Mouse (Mus musculus): Measurements from ENCODE around the gene Nbr1.

Nbr1 gene

DNA sequence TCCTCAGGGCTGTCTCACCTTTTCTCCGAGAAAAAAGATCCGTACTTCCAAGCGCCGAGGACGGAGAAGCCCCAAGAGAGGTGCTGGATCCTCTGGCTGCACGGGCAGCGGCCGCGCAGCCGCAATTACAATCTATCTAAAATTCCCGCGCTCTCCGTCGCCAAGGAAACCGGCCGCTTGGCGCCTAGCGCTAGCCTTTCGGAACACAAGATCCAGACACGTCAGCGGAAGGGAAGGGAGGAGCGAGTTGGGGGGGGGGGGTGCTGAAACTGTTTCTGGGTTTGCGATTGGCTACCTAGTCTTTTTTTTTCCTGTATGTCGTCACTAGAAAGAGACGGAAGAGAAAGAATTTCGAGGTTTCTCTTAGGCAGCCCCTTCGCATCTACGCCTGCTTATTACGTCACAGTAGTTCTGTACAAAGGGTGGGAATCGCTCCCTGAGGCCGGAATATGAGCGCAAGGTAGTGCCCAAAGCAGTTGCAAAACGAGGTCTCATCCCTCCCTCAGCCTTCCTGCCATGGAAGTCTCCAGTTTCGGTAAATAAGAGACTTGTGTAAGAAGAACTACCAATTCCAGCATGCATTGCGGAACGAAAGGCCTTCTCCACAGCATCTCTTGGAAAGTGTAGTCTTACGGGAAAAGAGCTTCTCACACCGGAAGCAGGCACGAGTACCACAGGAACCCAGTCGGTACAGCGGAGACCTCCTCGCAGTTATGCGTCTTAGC lies at the start of gene Nbr1, which contains the start of gene Brca1:
TSS of gene Nbr1 (plus strand) at position 399 of the 725 bp plus-strand sequence.
TSS of gene Brca1 (minus strand) at position 205 of the 725 bp plus-strand sequence.
- peak; percentile 84 to 97 for DNase-seq (ENCODE audit: low spot score in 2 of 2)

DNA sequence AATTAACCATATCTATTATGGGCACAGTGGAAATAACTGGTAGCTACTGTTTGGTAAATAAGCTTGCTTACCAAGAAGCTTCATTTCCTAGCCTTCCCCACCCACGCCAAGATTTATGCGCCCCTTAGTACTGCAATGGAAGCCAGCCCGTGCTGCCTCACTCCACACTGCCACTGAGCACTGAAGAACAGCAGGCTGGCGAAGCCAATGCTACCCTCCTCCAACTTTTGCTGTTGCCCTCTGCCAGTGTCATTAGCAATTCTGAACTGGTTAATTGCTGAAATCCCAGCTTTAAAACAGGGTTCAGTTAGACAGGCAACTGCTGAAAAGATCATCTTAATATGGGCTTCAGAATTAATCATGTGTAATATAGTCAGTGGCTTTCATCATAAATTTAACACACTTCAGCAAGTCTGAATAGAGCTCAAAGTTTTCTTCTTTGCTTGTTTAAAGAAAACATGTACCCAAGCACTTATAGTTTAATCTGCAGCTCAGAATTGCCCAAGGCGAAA lies 45.6 kb upstream of the Nbr1 start:
- no peak for DNase-seq (ENCODE audit: low spot score in 2 of 2)

DNA sequence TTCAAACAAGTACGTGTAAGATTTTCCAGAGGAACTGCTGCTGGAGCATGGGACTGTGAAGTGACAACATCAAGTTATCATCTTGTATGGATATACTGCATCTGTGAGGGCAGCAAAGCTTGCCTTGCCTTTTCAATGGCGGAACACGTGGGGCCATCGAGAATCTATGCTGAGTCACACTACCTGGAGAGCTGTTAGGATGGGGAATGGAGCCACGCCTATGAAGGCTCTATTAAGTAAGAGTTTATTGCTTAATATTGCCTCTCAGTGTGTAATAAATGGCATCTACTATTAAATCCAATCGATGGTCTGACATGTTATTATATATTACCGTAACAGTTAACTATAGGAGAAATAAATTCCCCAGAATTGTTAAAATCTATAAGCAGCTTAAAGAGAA lies 44.9 kb upstream of the Nbr1 start:
- no peak for DNase-seq (ENCODE audit: low spot score in 2 of 2)

DNA sequence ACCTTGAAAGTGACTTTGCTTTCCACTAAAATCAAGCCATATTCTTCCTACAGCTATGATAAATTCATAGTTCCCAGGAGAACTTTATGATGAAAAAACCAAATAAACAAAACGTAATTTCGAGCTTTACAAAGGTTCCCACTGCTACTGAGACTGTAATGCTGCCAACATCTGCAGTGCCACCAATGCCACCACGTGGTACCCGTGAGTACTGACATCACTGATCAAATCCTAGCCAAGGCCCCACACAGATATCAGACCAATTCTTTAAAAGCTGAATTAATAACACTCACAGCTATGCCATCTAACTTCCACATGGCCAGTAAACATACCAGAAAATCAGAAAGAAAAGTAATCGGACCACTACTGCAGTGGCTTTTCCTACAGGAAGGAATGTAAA lies 33.0 kb upstream of the Nbr1 start:
- peak; percentile 13 to 17 for DNase-seq (ENCODE audit: low spot score in 2 of 2)

DNA sequence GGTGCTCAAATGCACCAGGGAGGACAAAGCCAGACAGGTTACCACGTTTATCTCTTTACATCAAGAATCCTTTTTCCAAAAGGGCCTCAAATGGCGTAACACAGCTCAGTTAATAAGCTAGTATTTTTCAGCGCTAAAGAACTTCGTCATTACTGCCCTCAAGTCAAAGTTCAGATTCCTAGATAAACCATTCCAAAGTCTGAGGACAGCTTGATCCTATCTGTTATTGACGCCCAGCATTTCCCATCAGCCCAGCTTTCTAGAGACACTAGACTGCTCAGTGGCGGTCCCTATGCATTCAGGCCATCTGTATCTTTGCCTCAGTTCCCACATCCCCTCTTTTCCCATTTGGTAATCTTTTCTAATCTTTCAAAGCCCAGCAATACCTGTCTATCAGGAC lies 32.6 kb upstream of the Nbr1 start:
- no peak for DNase-seq (ENCODE audit: low spot score in 2 of 2)

DNA sequence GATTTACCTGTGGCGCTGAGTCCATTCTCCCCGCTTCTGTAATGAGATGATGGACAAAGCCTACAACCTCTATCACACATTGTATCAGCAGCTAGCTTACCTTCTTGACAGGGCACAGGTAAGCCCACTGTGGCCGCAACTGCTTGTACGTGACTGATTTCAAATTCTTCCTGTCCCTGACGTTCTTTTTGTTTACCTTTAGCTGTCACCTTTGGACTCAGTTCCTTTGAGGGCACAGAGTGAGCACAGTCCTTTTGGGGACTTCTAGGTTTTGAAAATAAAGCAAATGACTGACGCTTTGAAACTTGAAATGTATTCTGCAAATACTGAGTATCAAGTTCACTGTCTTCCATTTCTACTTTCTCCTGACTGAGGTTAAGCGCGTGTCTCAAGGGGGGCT lies 27.5 kb upstream of the Nbr1 start:
- DNase-seq (ENCODE audit: low spot score in 2 of 2): no peak

DNA sequence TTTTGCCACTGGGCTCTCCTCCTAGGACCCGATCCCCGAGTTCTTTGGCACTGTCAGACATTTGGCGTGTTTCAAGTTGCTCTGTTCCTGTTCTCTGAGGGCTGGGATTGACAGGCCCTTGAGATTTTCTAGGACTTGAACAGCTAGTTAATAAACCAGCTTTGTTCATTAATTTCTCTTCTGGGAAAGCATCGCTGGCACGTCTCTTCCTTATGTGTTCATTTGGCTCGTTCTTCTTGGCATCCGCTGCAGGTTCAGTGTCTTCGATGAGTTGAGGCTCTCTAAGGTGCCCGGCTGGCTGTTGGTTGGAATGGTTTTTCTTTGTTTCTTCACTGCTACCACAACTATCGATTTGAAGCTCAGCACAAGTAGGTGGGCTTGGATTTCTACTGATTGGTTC lies 26.9 kb upstream of the Nbr1 start:
- DNase-seq (ENCODE audit: low spot score in 2 of 2): no peak

DNA sequence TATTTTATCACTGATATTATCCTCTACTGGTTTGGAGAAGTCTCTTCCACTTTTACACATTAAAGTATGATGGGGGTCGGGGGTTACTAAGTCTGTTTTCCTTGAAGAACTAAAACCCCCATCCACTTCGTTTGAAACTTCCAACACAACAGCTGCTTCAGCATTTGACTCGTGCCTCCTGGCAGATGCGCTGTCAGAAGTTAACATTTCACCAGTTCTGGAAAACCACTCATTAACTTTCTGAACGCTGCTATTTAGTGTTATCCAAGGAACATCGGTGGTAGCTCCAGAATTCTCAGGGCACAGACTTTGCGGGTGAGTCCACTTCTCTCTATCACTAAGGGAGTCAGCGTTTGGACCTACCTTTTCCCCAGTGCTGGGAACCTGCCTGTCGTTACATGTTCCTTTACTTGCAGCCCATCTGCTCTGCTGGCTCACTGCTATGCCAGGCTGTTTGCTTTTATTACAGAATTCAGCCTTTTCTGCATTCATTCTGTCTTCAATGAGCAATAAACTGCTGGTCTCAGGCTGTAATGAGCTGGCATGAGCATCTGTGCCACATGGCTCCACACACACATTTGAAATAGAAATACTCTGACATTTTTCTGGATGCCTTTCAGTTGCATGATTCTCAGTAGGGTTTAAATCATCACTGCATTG lies 25.9 kb upstream of the Nbr1 start:
- DNase-seq (ENCODE audit: low spot score in 2 of 2): peak; percentile 12 to 40

DNA sequence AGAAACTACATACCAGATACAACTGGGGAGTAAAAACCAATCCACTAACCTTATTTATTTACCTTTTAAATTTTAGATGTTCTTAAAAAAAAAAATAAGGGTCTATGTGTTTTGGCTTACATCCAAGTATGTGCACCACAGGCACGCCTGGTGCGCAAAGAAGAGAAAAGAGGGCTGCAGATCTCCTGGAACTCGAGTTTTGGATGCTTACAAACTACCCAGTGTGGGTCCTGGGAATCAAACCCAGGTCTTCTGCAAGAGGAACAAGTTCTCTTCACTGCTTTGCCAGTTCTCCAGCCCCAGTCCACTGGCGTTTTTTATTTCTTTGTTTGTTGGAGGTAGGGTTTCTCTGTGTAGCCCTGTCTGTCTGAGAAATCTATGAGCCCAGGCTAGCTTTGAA lies 25.3 kb upstream of the Nbr1 start:
- no peak for DNase-seq (ENCODE audit: low spot score in 2 of 2)

DNA sequence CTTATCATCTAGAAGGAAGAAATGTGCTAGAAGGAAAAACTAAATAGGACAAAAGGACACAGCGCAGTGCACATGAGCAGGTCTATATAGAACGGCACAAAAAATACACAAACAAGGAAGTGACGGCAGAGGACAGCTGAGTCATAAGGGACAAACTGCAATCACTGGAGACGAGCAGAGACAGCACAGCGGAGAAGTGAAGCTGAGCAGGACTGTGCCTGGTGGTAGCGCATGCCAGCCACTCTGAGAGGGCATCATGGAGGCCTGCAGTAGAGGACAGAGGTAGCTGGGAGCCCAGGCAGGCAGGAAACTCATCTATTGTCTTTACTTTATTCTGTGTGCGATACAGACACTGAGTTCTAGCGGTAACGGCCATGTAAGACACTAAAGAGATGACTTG lies 8.4 kb upstream of the Nbr1 start:
- peak; percentile 14 to 21 for DNase-seq (ENCODE audit: low spot score in 2 of 2)

DNA sequence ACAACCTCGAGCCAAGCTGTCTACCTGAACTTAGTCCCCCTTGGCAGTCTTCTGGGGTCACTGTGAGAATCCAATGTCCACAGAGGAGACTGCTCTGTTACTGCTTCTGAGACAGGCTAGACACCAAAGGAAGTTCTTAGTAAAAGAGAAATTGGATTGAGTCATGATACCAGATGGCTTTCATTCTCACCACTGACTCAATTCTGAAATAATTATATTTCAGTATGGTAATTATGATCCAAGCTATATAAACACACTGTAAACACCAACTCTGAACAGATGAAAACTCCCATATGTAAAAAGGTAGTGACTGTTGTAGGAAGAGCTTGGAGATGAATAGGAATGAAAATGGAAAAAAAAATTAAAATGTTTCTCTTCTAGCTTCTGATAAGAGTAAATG lies 7.8 kb upstream of the Nbr1 start:
- DNase-seq (ENCODE audit: low spot score in 2 of 2): no peak

DNA sequence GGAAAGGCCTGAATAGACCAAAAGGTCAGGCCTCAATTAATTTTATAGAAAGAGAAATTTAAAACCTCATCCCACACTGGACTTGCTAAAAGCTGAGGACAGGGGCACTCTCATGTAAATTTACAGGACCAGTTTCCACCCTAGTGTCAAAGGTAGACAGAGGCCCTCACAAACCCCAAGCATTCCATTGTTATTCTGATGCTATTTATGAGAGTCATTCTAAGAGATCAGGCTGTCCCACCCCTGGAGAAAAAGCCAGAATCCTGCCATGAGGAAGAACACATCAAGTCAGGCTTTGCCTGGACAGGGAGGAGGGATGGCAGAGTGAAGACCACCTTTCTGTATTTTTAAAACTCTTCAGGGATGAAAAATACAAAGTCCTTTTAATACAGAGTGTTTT lies 3.4 kb upstream of the Nbr1 start:
- DNase-seq (ENCODE audit: low spot score in 2 of 2): no peak

DNA sequence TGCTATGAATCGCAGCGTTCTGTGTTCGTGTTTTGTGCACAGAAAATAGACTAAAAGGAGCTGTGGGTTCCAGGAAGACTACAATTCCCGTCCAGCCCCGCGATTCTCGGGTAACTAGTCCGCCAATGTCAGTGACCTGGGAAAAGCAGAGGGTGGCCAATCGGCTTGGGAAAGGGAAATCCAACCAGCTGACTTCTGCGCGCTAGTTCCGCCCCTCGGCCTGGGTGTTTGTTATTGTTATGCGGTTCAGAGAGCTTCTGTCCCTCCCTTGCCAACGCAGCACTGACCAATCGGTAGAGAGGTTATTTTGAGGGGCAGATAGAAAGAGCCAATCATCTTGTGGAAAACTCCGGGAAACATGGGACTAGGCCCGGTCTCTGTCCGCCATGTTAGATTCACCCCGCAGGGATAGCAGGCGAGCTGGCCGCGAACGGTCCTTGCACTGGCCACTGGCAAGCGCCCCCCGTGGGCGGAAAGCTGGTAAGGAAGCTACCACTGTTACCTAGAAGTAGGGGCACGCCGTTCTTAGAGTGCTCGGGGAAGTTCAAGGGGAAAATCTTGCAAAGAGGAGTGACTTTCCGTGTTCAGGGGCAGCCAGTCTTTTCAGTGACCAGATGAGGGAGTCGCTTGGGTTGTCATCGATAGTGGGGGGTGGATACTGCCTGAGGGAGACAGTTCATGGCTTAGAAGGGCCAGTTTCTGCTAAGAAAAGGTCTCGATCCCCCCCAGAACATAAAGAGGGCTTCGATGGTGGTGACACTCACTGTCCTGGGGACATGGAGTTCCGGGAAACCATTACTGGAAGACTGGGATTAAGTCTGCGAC lies 739 bp downstream of the Nbr1 start:
- peak; percentile 99 for DNase-seq (ENCODE audit: low spot score in 2 of 2)

DNA sequence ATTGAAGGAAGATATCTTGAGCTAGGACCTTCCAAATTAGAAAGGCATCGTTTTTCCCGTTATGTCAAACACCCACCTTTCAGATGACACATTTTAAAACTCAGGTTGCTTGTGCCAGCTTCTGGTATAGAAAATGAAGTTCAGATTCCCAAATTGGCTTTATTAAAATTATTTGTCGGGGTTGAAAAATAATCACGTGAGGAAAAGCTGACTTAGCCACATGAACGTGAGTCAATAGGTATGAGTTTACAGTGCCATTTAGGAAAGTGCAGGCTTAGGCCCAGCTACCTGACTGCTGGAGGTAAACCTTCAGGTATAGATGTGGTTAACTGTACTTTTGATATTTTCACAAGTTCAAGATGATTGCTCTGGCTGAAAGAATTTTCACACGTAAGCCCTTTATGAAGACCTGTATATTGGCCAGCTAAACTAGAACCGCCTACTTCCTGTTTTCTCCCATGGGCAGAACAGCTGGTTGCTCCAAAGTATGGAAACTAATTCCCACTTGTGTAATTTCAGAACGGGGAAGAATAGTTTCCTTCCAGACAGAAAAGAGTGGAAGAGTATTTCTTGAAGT lies 1.5 kb downstream of the Nbr1 start:
- no peak for DNase-seq (ENCODE audit: low spot score in 2 of 2)

DNA sequence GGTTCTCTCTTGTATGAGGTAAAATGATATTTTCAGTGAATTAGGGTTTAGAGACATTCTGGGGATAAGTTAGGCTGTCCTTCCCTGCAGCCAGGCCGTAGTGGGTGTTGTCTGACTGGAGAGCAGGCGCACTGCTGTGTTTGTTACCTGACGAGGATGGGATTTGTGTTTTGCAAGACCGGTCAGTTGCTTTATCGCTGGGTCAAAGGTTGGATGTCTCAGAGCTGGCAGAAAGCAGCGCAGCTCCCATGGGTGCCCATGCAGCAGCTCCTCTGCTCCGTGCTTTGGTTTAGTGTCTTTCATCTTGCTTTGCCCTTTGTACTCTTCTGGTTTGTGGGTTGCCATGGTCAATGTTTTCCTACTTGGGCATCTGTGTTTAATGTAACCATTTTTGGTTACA lies 4.6 kb downstream of the Nbr1 start:
- DNase-seq (ENCODE audit: low spot score in 2 of 2): no peak

DNA sequence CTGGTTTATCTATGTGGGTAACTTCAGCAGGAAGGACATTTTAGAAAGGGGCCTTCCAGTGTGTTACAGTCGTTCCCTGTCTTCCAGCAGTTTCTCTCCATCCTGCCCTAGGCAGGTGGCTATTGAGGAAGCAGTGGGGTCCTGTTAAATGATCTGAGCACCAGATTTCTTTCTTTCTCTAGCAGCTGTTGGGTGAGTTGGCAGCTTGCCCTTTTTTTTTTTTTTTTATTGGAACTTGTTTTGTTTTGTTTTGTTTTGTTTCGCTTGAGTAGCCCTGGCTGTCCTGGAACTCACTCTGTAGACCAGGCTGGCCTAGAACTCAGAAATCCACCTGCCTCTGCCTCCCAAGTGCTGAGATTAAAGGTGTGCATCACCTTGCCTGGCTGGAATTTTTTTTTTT lies 5.0 kb downstream of the Nbr1 start:
- DNase-seq (ENCODE audit: low spot score in 2 of 2): no peak

DNA sequence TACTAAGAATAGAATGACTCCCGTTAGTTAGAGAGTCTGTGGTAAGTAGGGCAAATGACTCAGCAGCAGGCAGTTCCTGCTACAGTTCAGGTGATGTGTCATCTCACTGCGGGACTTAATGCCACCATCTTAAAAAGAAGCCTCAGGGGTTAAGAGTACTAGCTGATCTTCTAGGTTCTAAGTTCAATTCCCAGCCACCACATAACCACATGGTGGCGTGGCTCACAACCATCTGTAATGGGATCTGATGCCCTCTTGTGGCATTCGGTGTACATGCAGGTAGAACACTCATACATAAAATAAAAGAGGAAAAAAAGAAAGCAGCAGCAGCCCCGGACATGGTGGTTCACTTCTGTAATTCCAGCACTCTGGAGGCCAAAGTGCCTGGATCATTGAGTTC lies 10.4 kb downstream of the Nbr1 start:
- peak; percentile 52 to 57 for DNase-seq (ENCODE audit: low spot score in 2 of 2)

DNA sequence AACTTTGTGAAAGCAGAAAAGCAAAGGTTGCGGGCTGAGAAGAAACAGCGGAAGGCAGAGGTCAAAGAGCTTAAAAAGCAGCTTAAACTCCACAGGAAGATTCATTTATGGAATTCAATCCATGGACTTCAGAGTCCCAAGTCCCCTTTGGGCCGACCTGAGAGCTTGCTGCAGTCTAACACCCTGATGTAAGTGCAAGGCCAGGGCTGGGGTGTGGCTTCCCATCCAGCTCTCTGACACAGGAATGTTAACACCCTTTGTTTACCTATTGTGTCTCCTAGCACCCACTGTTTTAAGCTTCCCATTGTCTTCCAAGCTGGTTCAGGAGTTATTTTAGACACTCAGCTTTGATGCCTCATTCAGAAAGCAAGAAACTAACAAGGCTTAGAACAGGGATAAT lies 16.5 kb downstream of the Nbr1 start:
- no peak for DNase-seq (ENCODE audit: low spot score in 2 of 2)

DNA sequence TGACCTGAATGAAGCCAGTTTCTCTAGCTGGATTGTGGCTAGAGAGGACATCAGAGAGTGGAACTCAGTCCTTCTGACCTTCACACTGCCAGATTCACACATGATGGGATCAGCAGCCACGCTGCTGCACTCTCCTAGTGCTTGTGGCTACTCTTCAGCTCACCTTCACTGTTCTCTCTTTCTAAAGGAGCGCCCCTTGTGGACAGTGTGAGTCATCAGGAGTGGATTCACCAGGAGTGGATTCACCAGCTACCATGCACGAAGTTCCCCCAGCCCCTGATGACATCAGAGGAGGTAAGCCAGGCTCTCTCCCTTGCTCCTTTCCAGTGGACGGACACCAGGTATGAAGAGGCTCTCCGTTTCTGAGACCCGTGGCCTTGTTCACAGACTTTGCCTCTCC lies 24.2 kb downstream of the Nbr1 start:
- DNase-seq (ENCODE audit: low spot score in 2 of 2): no peak

DNA sequence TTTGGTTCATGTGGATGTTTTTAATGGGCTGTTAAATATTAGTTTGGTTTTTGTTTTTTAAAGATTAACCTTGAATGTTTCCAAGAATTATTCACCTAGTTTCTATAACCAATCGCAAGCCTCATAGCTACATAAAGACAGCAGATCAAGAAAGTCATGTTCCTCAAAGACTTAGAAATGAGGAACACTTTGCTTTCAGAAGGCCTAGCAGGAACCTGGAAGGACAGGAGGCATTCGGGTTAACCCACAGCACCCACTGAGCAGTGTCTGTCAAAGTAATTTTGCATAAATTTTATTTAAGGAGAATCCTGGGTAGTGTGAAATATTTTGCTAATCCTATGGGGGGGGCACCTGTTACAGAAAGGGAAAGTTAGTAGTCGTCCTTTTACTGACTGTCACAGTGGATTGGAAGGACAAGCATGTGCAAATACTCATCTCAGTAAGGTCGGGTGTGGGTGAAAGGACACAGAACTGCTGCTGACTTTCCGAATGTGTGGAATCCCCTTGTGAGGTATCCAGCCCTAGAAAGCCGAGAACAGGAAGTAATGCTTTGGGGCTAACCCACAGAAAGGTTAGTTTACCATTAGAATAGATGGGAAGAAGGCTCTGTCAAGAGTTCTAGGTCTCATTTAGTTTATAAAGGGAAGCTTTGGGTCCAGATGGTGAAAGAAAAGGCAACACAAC lies 29.3 kb downstream of the Nbr1 start:
- no peak for DNase-seq (ENCODE audit: low spot score in 2 of 2)
